Mouse (Mus musculus) CH12.LX (cell line): Measurements from ENCODE around the gene Trio. TPM values are rescaled to one million over a fixed set of nuclear protein-coding genes. Genes with fewer than 3 reads are reported as not detected.

ENCODE experiments used
- DNase-seq: peaks from one replicate; pipeline ENCODE4 v3.0.0-alpha.2; 2013; ENCODE audit errors: extremely low read depth
- H3K27ac ChIP-seq: 2 replicates; pipeline ENCODE4 v1.5.1; 2012; ENCODE audit warnings: low read depth, mild to moderate bottlenecking, control low read depth, moderate library complexity; ENCODE audit not compliant: insufficient read depth
- H3K27me3 ChIP-seq: replicated peaks from 2 replicates; pipeline ENCODE3; 2012; ENCODE audit warnings: inconsistent platforms
- H3K36me3 ChIP-seq, 2 experiments: replicated peaks in 1 of 2; 2 replicates each; pipeline versions ENCODE3 to v1.6.1; 2012; ENCODE audit warnings: inconsistent platforms in 1 of 2, low read length in 1 of 2, mild to moderate bottlenecking in 1 of 2, mixed read lengths in 1 of 2, moderate library complexity in 1 of 2; ENCODE audit not compliant: control insufficient read depth in 1 of 2, insufficient read depth in 1 of 2
- H3K4me1 ChIP-seq, 2 experiments: 2 replicates each; pipeline ENCODE4 v1.6.1; 2012; ENCODE audit warnings: inconsistent platforms in 1 of 2, moderate library complexity in 1 of 2; ENCODE audit not compliant: insufficient read depth in 2 of 2, control insufficient read depth in 1 of 2
- H3K4me2 ChIP-seq: 2 replicates; pipeline ENCODE4 v1.6.1; 2012; ENCODE audit warnings: low read depth, mild to moderate bottlenecking, control low read depth; ENCODE audit not compliant: poor library complexity, insufficient read depth, severe bottlenecking
- H3K4me3 ChIP-seq, 3 experiments: fragments of 150-350 bp in 1 of 3; sonication (generic) in 1 of 3; replicated peaks in 1 of 3; 2 replicates each; pipeline versions ENCODE3 to v1.5.1; 2011 to 2012; ENCODE audit warnings: low read depth in 2 of 3, low read length in 2 of 3, mild to moderate bottlenecking in 2 of 3, moderate library complexity in 2 of 3, control low read depth in 1 of 3, improper control_type of control experiment in 1 of 3, inconsistent platforms in 1 of 3, mixed read lengths in 1 of 3; ENCODE audit not compliant: poor library complexity in 1 of 3
- H3K79me2 ChIP-seq: replicated peaks from 2 replicates; pipeline ENCODE4 v1.6.1; 2012; ENCODE audit warnings: mild to moderate bottlenecking, moderate library complexity; ENCODE audit not compliant: control insufficient read depth, poor library complexity, insufficient read depth, severe bottlenecking; ENCODE audit errors: extremely low read depth
- H3K9ac ChIP-seq: 2 replicates; pipeline ENCODE4 v1.6.1; 2012; ENCODE audit warnings: low read depth, mild to moderate bottlenecking, control low read depth, moderate library complexity; ENCODE audit not compliant: insufficient read depth
- H3K9me3 ChIP-seq: replicated peaks from 2 replicates; pipeline ENCODE3; 2012; ENCODE audit warnings: low read length, inconsistent platforms, mixed read lengths
- BHLHE40 ChIP-seq: IDR thresholded peaks from 2 replicates; pipeline ENCODE4 v1.6.1; 2011; ENCODE audit warnings: mild to moderate bottlenecking, low read depth, low read length, improper control_type of control experiment
- CHD1 ChIP-seq: IDR thresholded peaks from 2 replicates; pipeline ENCODE4 v1.6.1; 2012; ENCODE audit warnings: low read depth, low read length, improper control_type of control experiment, inconsistent platforms
- CHD2 ChIP-seq: IDR thresholded peaks from 2 replicates; pipeline ENCODE4 v1.6.1; 2011; ENCODE audit warnings: low read length, improper control_type of control experiment
- ELF1 ChIP-seq: IDR thresholded peaks from 2 replicates; pipeline ENCODE4 v1.6.1; 2014; ENCODE audit warnings: low read depth, mild to moderate bottlenecking, inconsistent platforms, low read length, improper control_type of control experiment
- GABPA ChIP-seq: IDR thresholded peaks from 2 replicates; pipeline ENCODE4 v1.6.1; 2012; ENCODE audit warnings: low read depth, low read length, improper control_type of control experiment, inconsistent platforms; ENCODE audit not compliant: insufficient replicate concordance
- IRF4 ChIP-seq: IDR thresholded peaks from 2 replicates; pipeline ENCODE4 v1.6.1; 2014; ENCODE audit warnings: low read depth, mild to moderate bottlenecking, inconsistent platforms, low read length, improper control_type of control experiment
- JUN ChIP-seq: IDR thresholded peaks from 2 replicates; pipeline ENCODE4 v1.6.1; 2011; ENCODE audit warnings: low read depth, mild to moderate bottlenecking, low read length, improper control_type of control experiment, moderate library complexity; ENCODE audit not compliant: insufficient read depth
- MAZ ChIP-seq: IDR thresholded peaks from 2 replicates; pipeline ENCODE4 v1.6.1; 2012; ENCODE audit warnings: low read depth, mild to moderate bottlenecking, inconsistent platforms, low read length, improper control_type of control experiment, moderate library complexity
- PAX5 ChIP-seq: IDR thresholded peaks from 2 replicates; pipeline ENCODE4 v1.6.1; 2012; ENCODE audit warnings: low read length, inconsistent platforms, mixed read lengths
- POLR2A ChIP-seq: IDR thresholded peaks from 2 replicates; pipeline ENCODE4 v1.6.1; 2011; ENCODE audit warnings: low read depth, mild to moderate bottlenecking, improper control_type of control experiment, low read length
- SIN3A ChIP-seq: IDR thresholded peaks from 2 replicates; pipeline ENCODE4 v1.6.1; 2012; ENCODE audit warnings: low read length, improper control_type of control experiment, inconsistent platforms
- TCF12 ChIP-seq: IDR thresholded peaks from 2 replicates; pipeline ENCODE4 v1.6.1; 2014; ENCODE audit warnings: low read depth, mild to moderate bottlenecking, inconsistent platforms, low read length, improper control_type of control experiment
- UBTF ChIP-seq: IDR thresholded peaks from 2 replicates; pipeline ENCODE4 v1.6.1; 2012; ENCODE audit warnings: low read depth, mild to moderate bottlenecking, inconsistent platforms, low read length, improper control_type of control experiment, moderate library complexity
- ZC3H11A ChIP-seq: IDR thresholded peaks from 2 replicates; pipeline ENCODE4 v1.6.1; 2012; ENCODE audit warnings: low read depth, mild to moderate bottlenecking, inconsistent platforms, low read length, improper control_type of control experiment
- ZNF384 ChIP-seq: IDR thresholded peaks from 2 replicates; pipeline ENCODE4 v1.6.1; 2012; ENCODE audit warnings: low read depth, low read length, improper control_type of control experiment, inconsistent platforms
- dilution Hi-C: fragments of 300-500 bp; cut with MboI; formaldehyde crosslinking; loops from 2 replicates; pipeline ENCODE4 v1.14.3; 2020; ENCODE audit warnings: low sequenced_read_pairs; ENCODE audit not compliant: extremely low pct_unique_long_range_greater_than_20kb, extremely low pct_ligation_motif_present
- in situ Hi-C: fragments of 300-500 bp; cut with MboI; formaldehyde crosslinking; loops from 3 replicates; pipeline ENCODE4 v1.14.3; 2019; ENCODE audit warnings: low sequenced_read_pairs, low pct_ligation_motif_present, low pct_unique_long_range_greater_than_20kb, mixed read lengths
- polyA plus RNA-seq: library from polyadenylated mRNA; unstranded; fragments of >175 nt; gene quantifications from 2 replicates; pipeline ENCODE4 v1.2.1, GENCODE M21; 2012; ENCODE audit warnings: low read depth; ENCODE audit not compliant: insufficient read length
- total RNA-seq, 2 experiments: library from RNA; depleted of rRNA; stranded (reverse); fragments of 300-350 nt in 1 of 2; fragments of >200 nt in 1 of 2; gene quantifications; 2 replicates each; pipeline ENCODE4 v1.2.3; 2012 to 2014

The Trio gene
- total and polyA plus RNA-seq, 3 experiments = 3.9 to 17.5 (median 4.3) TPM

GRCm38 (mm10) chr15:27804447-27804846, 221.2 kb downstream of the Trio start:
- H3K4me3 ChIP-seq = no peak overlapping the region
- H3K27me3 ChIP-seq = no peaks in the 10 kb centered on the region
- peaks cover 15 to 58% of the 10 kb centered on the region in 2 experiments; a peak in 3 of 4 replicates for H3K4me1 ChIP-seq
- no peak for DNase-seq
- dilution Hi-C loops (no loop called here), in situ Hi-C loops (no loop called here)
- no peaks in the 10 kb centered on the region for H3K9me3 ChIP-seq
- H3K9ac ChIP-seq = no peak overlapping the region
- no peak overlapping the region for H3K27ac ChIP-seq
- H3K36me3 ChIP-seq = peaks cover 0 to 3% of the 10 kb centered on the region in 2 experiments
- no peak for TF ChIP-seq ZC3H11A
- TF ChIP-seq TCF12 = no peak
- TF ChIP-seq CHD2 = no peak
- no peak for TF ChIP-seq BHLHE40
- no peaks in the 10 kb centered on the region for H3K79me2 ChIP-seq
- no peak overlapping the region for H3K4me2 ChIP-seq

GRCm38 (mm10) chr15:27803568-27804345, 221.9 kb downstream of the Trio start:
- no peak for TF ChIP-seq CHD1
- no peak for TF ChIP-seq POLR2A
- no peak for TF ChIP-seq PAX5
- no peak for TF ChIP-seq JUN
- TF ChIP-seq ELF1 = no peak
- TF ChIP-seq UBTF = no peak
- TF ChIP-seq MAZ = no peak
- no peak for TF ChIP-seq SIN3A
- no peak for TF ChIP-seq GABPA
- TF ChIP-seq ZNF384 = no peak
- no peak for TF ChIP-seq IRF4
- DNase-seq = no peak
- H3K4me1 ChIP-seq = peaks cover 15 to 53% of the 10 kb centered on the region in 2 experiments; a peak in 3 of 4 replicates
- H3K9ac ChIP-seq = no peak overlapping the region
- no peak overlapping the region for H3K4me3 ChIP-seq
- peaks cover 0 to 3% of the 10 kb centered on the region in 2 experiments for H3K36me3 ChIP-seq
- dilution Hi-C loops (no loop called here), in situ Hi-C loops (no loop called here)
- H3K79me2 ChIP-seq = no peaks in the 10 kb centered on the region
- H3K4me2 ChIP-seq = no peak overlapping the region
- H3K9me3 ChIP-seq = no peaks in the 10 kb centered on the region
- H3K27ac ChIP-seq = no peak overlapping the region
- no peaks in the 10 kb centered on the region for H3K27me3 ChIP-seq
